Mouse (Mus musculus) embryonic fibroblast, embryonic 13.5 days (primary cell): Measurements from ENCODE around the gene Jmjd1c.

Experiments
- CTCF ChIP-seq: IDR thresholded peaks from 2 replicates; pipeline ENCODE4 v1.5.1; 2011; ENCODE audit warnings: mild to moderate bottlenecking, control low read depth, low read length, moderate library complexity, borderline replicate concordance; ENCODE audit not compliant: insufficient read depth
- POLR2A ChIP-seq: IDR thresholded peaks from 2 replicates; pipeline ENCODE4 v1.6.1; 2011; ENCODE audit warnings: low read depth, mild to moderate bottlenecking, control low read depth, low read length, moderate library complexity

GRCm38 (mm10) chr10:67075931-67076878, 19.7 kb upstream of the Jmjd1c start:
- no peak for TF ChIP-seq POLR2A
- no peak for TF ChIP-seq CTCF
